Mouse (Mus musculus) spleen, adult 2 months (tissue): ENCODE results near the gene Smg6.

Source experiments
- CTCF ChIP-seq: fragments of 200-500 bp; IDR thresholded peaks from 2 replicates; pipeline ENCODE4 v1.5.1; 2011; ENCODE audit warnings: mild to moderate bottlenecking, inconsistent platforms; ENCODE audit not compliant: insufficient read depth, insufficient read length, insufficient replicate concordance; ENCODE audit errors: extremely low read depth
- POLR2A ChIP-seq: fragments of 200-500 bp; IDR thresholded peaks from 2 replicates; pipeline ENCODE4 v1.6.1; 2011; ENCODE audit warnings: low read depth, low read length, inconsistent platforms

GRCm38 (mm10) chr11:74909978-74910377 is 15.6 kb upstream of the Smg6 start:
- TF ChIP-seq CTCF (no peak), POLR2A (no peak)
